Mouse (Mus musculus): ENCODE data around the gene Myadm.
"Not testable (repeated sequence)": the region's sequence is repeated elsewhere in the genome, so short reads cannot be mapped to it uniquely, and the experiment has no call there.

GRCm38 (mm10) chr7:3276781-3277180 is 12.1 kb upstream of the Myadm start:
- TF ChIP-seq POLR2A (IDR thresholded peaks at IDR 0.05; ENCODE audit: borderline replicate concordance, extremely low read depth, insufficient read depth, insufficient read length, poor library complexity, severe bottlenecking); CTCF (IDR thresholded peaks at IDR 0.05; ENCODE audit: borderline replicate concordance, extremely low read depth, insufficient read depth, insufficient read length): not testable (repeated sequence)
